Mouse (Mus musculus) adipocyte (in vitro differentiated cells): ENCODE results near the gene Hsd17b1.

Experiments
- DNase-seq: peaks from one replicate; pipeline ENCODE4 v3.0.0-alpha.2; 2016; ENCODE audit warnings: low spot score

Gene Hsd17b1

GRCm38 (mm10) chr11:101061049-101061448, 17.2 kb upstream of the Hsd17b1 start:
- DNase-seq, result no peak

GRCm38 (mm10) chr11:101062165-101062884, 15.9 kb upstream of the Hsd17b1 start:
- peak; percentile 34 for DNase-seq

GRCm38 (mm10) chr11:101062971-101063675, 15.1 kb upstream of the Hsd17b1 start:
- DNase-seq, result no peak

- peak; percentile 58 for DNase-seq
These were observed 14.4 kb upstream of the Hsd17b1 start for GRCm38 (mm10) chr11:101063676-101064327.

GRCm38 (mm10) chr11:101064462-101064861, 13.7 kb upstream of the Hsd17b1 start:
- DNase-seq, result no peak

GRCm38 (mm10) chr11:101065002-101065401, 13.2 kb upstream of the Hsd17b1 start:
- DNase-seq, result peak; percentile 22

- peak; percentile 82 for DNase-seq
These were observed 11.4 kb upstream of the Hsd17b1 start for GRCm38 (mm10) chr11:101066549-101067412.

GRCm38 (mm10) chr11:101069391-101070188, 8.6 kb upstream of the Hsd17b1 start, which contains the start of gene Naglu:
Gene Naglu (plus strand): TSS chr11:101070012.
- peak; percentile 93 for DNase-seq

- DNase-seq, result no peak
These were observed 8.1 kb upstream of the Hsd17b1 start for GRCm38 (mm10) chr11:101070189-101070527.

- DNase-seq, result no peak
These were observed 7.2 kb upstream of the Hsd17b1 start for GRCm38 (mm10) chr11:101070987-101071386.

GRCm38 (mm10) chr11:101071810-101072428, 6.3 kb upstream of the Hsd17b1 start:
- no peak for DNase-seq

- no peak for DNase-seq
These were observed 1.5 kb downstream of the Hsd17b1 start for GRCm38 (mm10) chr11:101079746-101080145.

- no peak for DNase-seq
These were observed 2.2 kb downstream of the Hsd17b1 start for GRCm38 (mm10) chr11:101080421-101080820.

- peak; percentile 53 for DNase-seq
These were observed 3.4 kb downstream of the Hsd17b1 start for GRCm38 (mm10) chr11:101081659-101082058.

- peak; percentile 97 for DNase-seq
These were observed 4.2 kb downstream of the Hsd17b1 start, which contains the start of gene Coasy for GRCm38 (mm10) chr11:101082208-101083082. Gene Coasy (plus strand): TSS chr11:101082565.

GRCm38 (mm10) chr11:101083083-101083697, 5.0 kb downstream of the Hsd17b1 start:
- DNase-seq, result peak; percentile 57

GRCm38 (mm10) chr11:101084246-101084645, 6.0 kb downstream of the Hsd17b1 start:
- DNase-seq, result no peak

GRCm38 (mm10) chr11:101084811-101085210, 6.6 kb downstream of the Hsd17b1 start:
- no peak for DNase-seq
